Mouse (Mus musculus): ENCODE measurements around the gene St6gal2. TPM values are rescaled to one million over a fixed set of nuclear protein-coding genes. Genes with fewer than 3 reads are reported as not detected.

Gene St6gal2
- total RNA-seq (2014; fragmentation: Nextera tagmentation) (not detected in 2 replicates), total RNA-seq (2017) (under 0.01 and 0.06 TPM in 2 replicates), polyA plus RNA-seq (2012) (not detected in 2 replicates)

DNA sequence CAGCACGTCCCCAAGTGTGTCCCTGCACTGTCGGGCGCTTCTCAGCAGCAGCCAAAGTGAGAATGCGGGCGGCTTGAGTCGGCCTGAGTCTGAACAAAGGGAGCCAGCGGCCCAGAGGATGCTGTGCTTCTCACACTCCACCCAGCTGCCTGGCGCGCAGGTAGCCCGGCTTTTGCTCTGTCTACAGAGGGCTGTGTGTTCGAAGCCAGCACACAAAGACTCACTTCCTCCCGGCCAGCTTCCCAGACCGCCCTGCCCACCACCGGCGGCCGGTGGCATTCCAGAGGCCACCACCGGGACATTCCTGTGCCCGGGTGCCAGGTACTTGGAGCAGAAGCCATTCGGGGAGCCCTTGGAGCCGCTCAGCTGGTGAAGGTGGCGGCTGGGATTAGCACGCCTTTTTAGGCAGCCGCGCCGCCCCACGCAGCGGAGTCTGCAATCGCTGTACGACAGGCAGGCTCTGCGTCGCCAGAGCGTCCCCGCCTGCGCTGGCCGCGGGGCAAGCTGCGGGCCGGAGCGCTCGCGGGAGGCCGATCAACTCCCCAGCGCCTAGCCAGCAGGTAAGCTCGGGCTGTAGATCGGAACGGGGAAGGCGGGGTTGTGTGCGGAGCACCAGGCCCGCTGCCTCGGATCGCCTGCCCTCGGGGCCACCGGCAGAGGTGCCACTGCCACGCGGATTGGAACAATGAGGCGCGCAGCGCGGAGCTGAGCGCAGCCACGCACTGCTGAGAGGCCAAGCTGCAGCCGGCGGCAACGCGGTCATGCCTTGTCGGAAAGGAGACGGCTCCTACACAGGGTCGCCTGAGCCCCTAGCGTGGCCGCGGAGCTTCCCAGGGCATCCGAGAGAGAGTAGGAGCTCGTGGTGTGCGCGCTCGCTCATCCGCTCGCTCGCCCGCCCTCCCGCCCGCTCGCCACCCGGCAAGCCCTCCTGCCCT is at the start of gene St6gal2:
St6gal2 (plus strand) TSS at position 133 of the 935 bp plus-strand sequence.
- Histone ChIP-seq H3K4me3 (ENCODE audit: low read depth, low read length) (no peak within 1 kb of the TSS; the same call in 1 of the 2 replicates), H3K27me3 (ENCODE audit: insufficient read depth, low read length) (no peaks in the 10 kb centered on the region)
- no peak for ATAC-seq (ENCODE audit: extremely low read depth, insufficient number of reproducible peaks, low FRiP score, poor library complexity, severe bottlenecking)

DNA sequence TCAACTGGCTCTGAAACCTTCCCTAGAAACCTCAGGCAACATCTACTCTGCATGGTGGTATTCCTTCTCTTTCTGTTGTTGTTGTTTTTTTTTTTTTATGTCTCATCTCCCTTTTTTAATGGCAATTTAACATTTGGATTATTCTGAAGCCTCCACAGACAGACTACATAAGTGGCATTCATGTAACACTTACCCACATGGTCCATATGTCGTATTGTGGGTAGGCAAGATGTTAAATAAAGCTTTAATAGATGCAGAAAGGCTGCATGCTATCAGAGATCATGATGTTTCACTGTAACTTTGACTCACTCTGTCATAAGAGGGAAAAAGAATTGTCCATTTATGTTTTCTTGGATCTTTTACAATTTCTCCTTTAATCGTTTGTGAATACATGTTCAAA is 39.1 kb upstream of the St6gal2 start:
- Histone ChIP-seq H3K4me1 (ENCODE audit: insufficient read depth, low read depth, low read length) (no peaks in the 10 kb centered on the region), H3K36me3 (replicated peaks) (no peaks in the 10 kb centered on the region), H3K27me3 (ENCODE audit: insufficient read depth, low read length) (no peaks in the 10 kb centered on the region), H3K9me3 (replicated peaks) (no peaks in the 10 kb centered on the region; the same call in 1 of the 2 replicates), H3K4me3 (ENCODE audit: low read depth, low read length) (no peak overlapping the region)
- ATAC-seq (ENCODE audit: extremely low read depth, insufficient number of reproducible peaks, low FRiP score, poor library complexity, severe bottlenecking) (no peak), DNase-seq (ENCODE audit: low spot score) (no peak)
- TF ChIP-seq POLR2AphosphoS5 (IDR thresholded peaks at IDR 0.05; ENCODE audit: insufficient replicate concordance, low read depth, low read length) (no peak), TAL1 (conservative IDR thresholded peaks at IDR 0.05; ENCODE audit: low read depth, low read length) (no peak), GATA1 (IDR thresholded peaks at IDR 0.05; ENCODE audit: borderline replicate concordance, low read length) (no peak), GATA2 (IDR thresholded peaks at IDR 0.05; ENCODE audit: borderline replicate concordance, low read depth, low read length) (no peak), CTCF (IDR thresholded peaks at IDR 0.05; ENCODE audit: low read depth, low read length) (no peak)

More for the DNA sequence above, at the start of gene St6gal2:
- Histone ChIP-seq H3K9me3 (replicated peaks) (peaks cover 22% of the 10 kb centered on the region), H3K4me1 (ENCODE audit: insufficient read depth, low read depth, low read length) (no peaks in the 10 kb centered on the region), H3K36me3 (replicated peaks) (no peaks in the 10 kb centered on the region)
- DNase-seq (ENCODE audit: low spot score), result no peak
- TF ChIP-seq CTCF (IDR thresholded peaks at IDR 0.05; ENCODE audit: low read depth, low read length) (no peak), TAL1 (conservative IDR thresholded peaks at IDR 0.05; ENCODE audit: low read depth, low read length) (no peak), POLR2AphosphoS5 (IDR thresholded peaks at IDR 0.05; ENCODE audit: insufficient replicate concordance, low read depth, low read length) (no peak), GATA2 (IDR thresholded peaks at IDR 0.05; ENCODE audit: borderline replicate concordance, low read depth, low read length) (no peak), GATA1 (IDR thresholded peaks at IDR 0.05; ENCODE audit: borderline replicate concordance, low read length) (no peak)

DNA sequence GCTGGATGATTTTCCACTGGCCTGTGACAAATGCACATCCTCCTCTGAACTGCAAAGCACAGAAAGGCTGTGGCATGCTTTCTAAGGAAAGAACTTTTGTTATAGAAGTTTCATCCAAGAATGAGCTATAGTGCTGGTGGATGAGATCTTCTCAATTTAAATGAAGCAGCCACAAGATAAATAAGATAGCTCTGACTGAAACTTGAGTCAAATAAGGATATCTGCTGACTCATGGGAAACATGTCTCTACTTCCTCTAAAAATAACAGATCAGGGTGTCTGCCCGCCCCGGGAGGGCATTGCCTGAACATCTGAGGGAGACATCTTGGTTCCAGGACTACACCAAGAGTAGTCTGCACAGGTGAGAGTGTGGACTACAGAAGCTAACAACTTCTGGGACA is 28.7 kb upstream of the St6gal2 start:
- no peaks in the 10 kb centered on the region for H3K9me3 ChIP-seq (replicated peaks)
- H3K36me3 ChIP-seq (replicated peaks), result no peaks in the 10 kb centered on the region
- H3K27me3 ChIP-seq (ENCODE audit: insufficient read depth, low read length), result no peaks in the 10 kb centered on the region
- no peak for DNase-seq (ENCODE audit: low spot score)
- H3K4me1 ChIP-seq (ENCODE audit: insufficient read depth, low read depth, low read length), result no peaks in the 10 kb centered on the region
- H3K4me3 ChIP-seq (ENCODE audit: low read depth, low read length), result no peak overlapping the region
- no peak for TF ChIP-seq GATA1 (IDR thresholded peaks at IDR 0.05; ENCODE audit: borderline replicate concordance, low read length)
- no peak for TF ChIP-seq GATA2 (IDR thresholded peaks at IDR 0.05; ENCODE audit: borderline replicate concordance, low read depth, low read length)
- TF ChIP-seq TAL1 (conservative IDR thresholded peaks at IDR 0.05; ENCODE audit: low read depth, low read length), result no peak
- no peak for TF ChIP-seq CTCF (IDR thresholded peaks at IDR 0.05; ENCODE audit: low read depth, low read length)
- no peak for TF ChIP-seq POLR2AphosphoS5 (IDR thresholded peaks at IDR 0.05; ENCODE audit: insufficient replicate concordance, low read depth, low read length)
- no peak for ATAC-seq (ENCODE audit: extremely low read depth, insufficient number of reproducible peaks, low FRiP score, poor library complexity, severe bottlenecking)

DNA sequence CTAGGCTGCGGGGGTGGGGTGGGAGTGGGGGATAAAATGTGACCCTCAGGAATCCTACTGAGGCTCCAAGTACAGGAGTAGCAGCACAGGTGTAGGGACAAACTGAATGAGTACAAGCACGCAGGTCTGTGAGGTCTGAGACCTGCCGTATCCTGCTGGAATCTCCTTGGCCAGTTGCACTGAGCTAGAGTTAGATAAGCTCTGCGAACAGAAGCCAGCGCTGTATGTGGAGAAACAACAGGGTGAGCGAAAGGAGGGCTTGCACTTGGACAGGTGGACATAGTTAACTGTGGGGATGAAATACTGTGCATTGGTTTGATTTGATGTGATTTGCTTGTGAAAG is 974 bp downstream of the St6gal2 start:
- H3K4me3 ChIP-seq (ENCODE audit: low read depth, low read length), result no peak overlapping the region
- no peaks in the 10 kb centered on the region for H3K36me3 ChIP-seq (replicated peaks)
- ATAC-seq (ENCODE audit: extremely low read depth, insufficient number of reproducible peaks, low FRiP score, poor library complexity, severe bottlenecking) (no peak), DNase-seq (ENCODE audit: low spot score) (no peak)
- H3K27me3 ChIP-seq (ENCODE audit: insufficient read depth, low read length), result no peaks in the 10 kb centered on the region
- H3K9me3 ChIP-seq (replicated peaks), result peaks cover 22% of the 10 kb centered on the region
- H3K4me1 ChIP-seq (ENCODE audit: insufficient read depth, low read depth, low read length), result no peaks in the 10 kb centered on the region
- TF ChIP-seq GATA2 (IDR thresholded peaks at IDR 0.05; ENCODE audit: borderline replicate concordance, low read depth, low read length) (no peak), POLR2AphosphoS5 (IDR thresholded peaks at IDR 0.05; ENCODE audit: insufficient replicate concordance, low read depth, low read length) (no peak), GATA1 (IDR thresholded peaks at IDR 0.05; ENCODE audit: borderline replicate concordance, low read length) (no peak), TAL1 (conservative IDR thresholded peaks at IDR 0.05; ENCODE audit: low read depth, low read length) (no peak), CTCF (IDR thresholded peaks at IDR 0.05; ENCODE audit: low read depth, low read length) (no peak)

DNA sequence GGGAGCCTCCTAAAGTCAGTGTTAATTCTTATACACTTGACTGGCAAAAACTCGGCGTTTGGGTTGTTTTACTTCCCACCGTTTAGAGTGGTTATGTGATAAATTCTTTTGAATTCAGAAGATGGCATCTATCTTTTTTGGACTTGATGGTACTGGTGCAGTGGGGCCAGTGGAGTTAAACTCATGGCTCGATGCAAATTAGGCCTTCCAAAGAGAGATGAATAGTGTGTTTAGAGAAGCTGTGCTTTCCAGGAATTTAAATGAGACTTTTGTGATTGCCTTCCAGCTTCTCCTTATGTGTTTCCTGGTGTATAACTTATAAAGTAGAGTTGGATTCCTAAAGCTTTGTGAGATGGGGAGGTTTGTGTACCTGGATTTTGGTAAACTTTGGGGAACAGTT is 1.5 kb downstream of the St6gal2 start:
- Histone ChIP-seq H3K27me3 (ENCODE audit: insufficient read depth, low read length) (no peaks in the 10 kb centered on the region), H3K4me3 (ENCODE audit: low read depth, low read length) (no peak overlapping the region), H3K9me3 (replicated peaks) (peaks cover 22% of the 10 kb centered on the region), H3K4me1 (ENCODE audit: insufficient read depth, low read depth, low read length) (no peaks in the 10 kb centered on the region), H3K36me3 (replicated peaks) (no peaks in the 10 kb centered on the region)
- no peak for TF ChIP-seq GATA2 (IDR thresholded peaks at IDR 0.05; ENCODE audit: borderline replicate concordance, low read depth, low read length)
- no peak for TF ChIP-seq TAL1 (conservative IDR thresholded peaks at IDR 0.05; ENCODE audit: low read depth, low read length)
- no peak for TF ChIP-seq CTCF (IDR thresholded peaks at IDR 0.05; ENCODE audit: low read depth, low read length)
- TF ChIP-seq POLR2AphosphoS5 (IDR thresholded peaks at IDR 0.05; ENCODE audit: insufficient replicate concordance, low read depth, low read length), result no peak
- no peak for TF ChIP-seq GATA1 (IDR thresholded peaks at IDR 0.05; ENCODE audit: borderline replicate concordance, low read length)
- ATAC-seq (ENCODE audit: extremely low read depth, insufficient number of reproducible peaks, low FRiP score, poor library complexity, severe bottlenecking), result no peak
- DNase-seq (ENCODE audit: low spot score), result no peak

DNA sequence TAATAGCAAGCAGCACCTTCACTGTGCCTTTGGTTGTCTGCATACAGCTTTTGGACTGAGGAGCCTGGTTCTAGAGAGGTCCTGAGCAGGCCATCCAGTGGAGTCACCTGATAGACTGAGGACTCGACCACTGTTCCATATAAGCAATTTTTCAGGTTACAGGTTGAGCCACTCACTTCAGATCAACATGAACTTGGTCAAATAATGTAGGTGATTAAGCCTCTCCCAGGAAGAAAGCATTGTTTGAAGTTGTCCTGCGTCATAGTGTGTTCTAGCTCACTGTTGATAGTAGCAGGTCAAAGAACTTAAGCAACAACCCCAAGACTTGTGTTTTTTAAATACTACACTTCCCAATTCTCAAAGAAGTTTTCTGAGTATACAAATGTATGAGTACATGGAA is 5.8 kb downstream of the St6gal2 start:
- Histone ChIP-seq H3K36me3 (replicated peaks) (no peaks in the 10 kb centered on the region), H3K4me1 (ENCODE audit: insufficient read depth, low read depth, low read length) (no peaks in the 10 kb centered on the region), H3K9me3 (replicated peaks) (peaks cover 11% of the 10 kb centered on the region), H3K4me3 (ENCODE audit: low read depth, low read length) (no peak overlapping the region), H3K27me3 (ENCODE audit: insufficient read depth, low read length) (no peaks in the 10 kb centered on the region)
- ATAC-seq (ENCODE audit: extremely low read depth, insufficient number of reproducible peaks, low FRiP score, poor library complexity, severe bottlenecking), result no peak
- DNase-seq (ENCODE audit: low spot score), result no peak
- TF ChIP-seq GATA2 (IDR thresholded peaks at IDR 0.05; ENCODE audit: borderline replicate concordance, low read depth, low read length), result no peak
- no peak for TF ChIP-seq TAL1 (conservative IDR thresholded peaks at IDR 0.05; ENCODE audit: low read depth, low read length)
- TF ChIP-seq GATA1 (IDR thresholded peaks at IDR 0.05; ENCODE audit: borderline replicate concordance, low read length), result no peak
- TF ChIP-seq CTCF (IDR thresholded peaks at IDR 0.05; ENCODE audit: low read depth, low read length), result no peak
- TF ChIP-seq POLR2AphosphoS5 (IDR thresholded peaks at IDR 0.05; ENCODE audit: insufficient replicate concordance, low read depth, low read length), result no peak

All from G1E (cell line).